Mouse (Mus musculus) embryonic stem cell, embryonic (primary cell): ENCODE measurements around the gene 1700016H13Rik.

Experiments
- CTCF ChIA-PET, 4 experiments: fragments of 300-600 bp in 2 of 4; fragments of 350-600 bp in 2 of 4; sonication (Branson Sonifier 250); formaldehyde crosslinking; loops; one replicate each; lab custom pipeline; 2022; ENCODE audit warnings: inconsistent platforms in 2 of 4; lab: Charles Lee
- POLR2A ChIA-PET, 4 experiments: fragments of 300-600 bp in 2 of 4; fragments of 350-600 bp in 2 of 4; sonication (Branson Sonifier 250); formaldehyde crosslinking; loops; one replicate each; lab custom pipeline; 2022; ENCODE audit warnings: antibody characterized with exemption in 4 of 4, inconsistent platforms in 1 of 4; lab: Charles Lee

Gene 1700016H13Rik

GRCm38 (mm10) chr5:103655346-103656118 lies at the start of gene 1700016H13Rik:
1700016H13Rik (minus strand) TSS chr5:103656010.
- ChIA-PET CTCF (interaction anchor here (0.5 to 4.6 kb wide), 58 partner anchors 9 to 1735 kb away, joined by 3 to 53 read pairs (median 5); partner anchors contain the start of genes Mapk10 (in 1 of the 4), Ptpn13 (in 1 of the 4) and Slc10a6 (in 1 of the 4)), POLR2A (interaction anchor here in 3 of 4 experiments (0.5 to 4.4 kb wide), 49 partner anchors 11 to 465 kb away, joined by 3 to 30 read pairs (median 4); partner anchors contain the start of genes Ptpn13 (in 2 of the 3) and Aff1 (in 1 of the 3))

GRCm38 (mm10) chr5:103705331-103705730 lies 49.5 kb upstream of the 1700016H13Rik start:
- ChIA-PET CTCF (interaction anchor here in 3 of 4 experiments (0.7 to 1.9 kb wide), 5 partner anchors 12 to 31 kb away, joined by 3 to 6 read pairs (median 4); partner anchors contain the start of gene Aff1 (in 1 of the 3)), POLR2A (interaction anchor here (0.5 to 38.3 kb wide), 27 partner anchors 3 to 139 kb away, joined by 3 to 1868 read pairs (median 5); partner anchors contain the start of gene Aff1 (in 2 of the 4))

GRCm38 (mm10) chr5:103702527-103702926 lies 46.7 kb upstream of the 1700016H13Rik start:
- POLR2A ChIA-PET: interaction anchor here in 3 of 4 experiments (0.7 to 38.3 kb wide), 12 partner anchors 0 to 58 kb away, joined by 3 to 1868 read pairs (median 18); partner anchors contain the start of gene Aff1 (in 3 of the 3)

GRCm38 (mm10) chr5:103701466-103701865 lies 45.7 kb upstream of the 1700016H13Rik start:
- ChIA-PET POLR2A (interaction anchor here (0.6 to 38.3 kb wide), 30 partner anchors 1 to 123 kb away, joined by 3 to 1868 read pairs (median 3); partner anchors contain the start of gene Aff1 (in 4 of the 4)), CTCF (interaction anchor here (0.5 to 3.9 kb wide), 41 partner anchors 8 to 276 kb away, joined by 3 to 44 read pairs (median 4); partner anchors contain the start of genes Aff1 (in 4 of the 4), 1700016H13Rik (in 2 of the 4) and Ptpn13 (in 1 of the 4))

More at GRCm38 (mm10) chr5:103702527-103702926, 46.7 kb upstream of the 1700016H13Rik start:
- CTCF ChIA-PET: interaction anchor here (0.5 to 3.9 kb wide), 10 partner anchors 10 to 1722 kb away, joined by 3 to 44 read pairs (median 5); partner anchors contain the start of genes Aff1 (in 2 of the 4) and 1700016H13Rik (in 1 of the 4)

GRCm38 (mm10) chr5:103700661-103701060 lies 44.9 kb upstream of the 1700016H13Rik start:
- ChIA-PET POLR2A (interaction anchor here (0.7 to 38.3 kb wide), 24 partner anchors 2 to 117 kb away, joined by 3 to 1868 read pairs (median 4); partner anchors contain the start of gene Aff1 (in 4 of the 4)), CTCF (interaction anchor here (0.6 to 3.9 kb wide), 19 partner anchors 8 to 276 kb away, joined by 3 to 44 read pairs (median 5); partner anchors contain the start of genes Aff1 (in 3 of the 4), 1700016H13Rik (in 1 of the 4) and Ptpn13 (in 1 of the 4))

GRCm38 (mm10) chr5:103699537-103699936 lies 43.7 kb upstream of the 1700016H13Rik start:
- ChIA-PET POLR2A (interaction anchor here in 3 of 4 experiments (0.9 to 38.3 kb wide), 10 partner anchors 3 to 118 kb away, joined by 3 to 1868 read pairs (median 12); partner anchors contain the start of gene Aff1 (in 2 of the 3)), CTCF (interaction anchor here in 2 of 4 experiments (0.7 kb wide), 2 partner anchors 113 to 114 kb away, joined by 3 read pairs; no protein-coding TSS in a partner anchor)

GRCm38 (mm10) chr5:103698577-103698976 lies 42.8 kb upstream of the 1700016H13Rik start:
- ChIA-PET CTCF (interaction anchor here in 1 of 4 experiments (0.8 to 1.2 kb wide), 2 partner anchors 18 to 43 kb away, joined by 3 to 5 read pairs; partner anchors contain the start of gene 1700016H13Rik), POLR2A (interaction anchor here (0.6 to 35.4 kb wide), 20 partner anchors 10 to 308 kb away, joined by 3 to 1868 read pairs (median 4); partner anchors contain the start of gene 1700016H13Rik (in 2 of the 4))

GRCm38 (mm10) chr5:103697875-103698491 lies 42.2 kb upstream of the 1700016H13Rik start:
- ChIA-PET CTCF (interaction anchor here (0.6 to 1.2 kb wide), 5 partner anchors 11 to 229 kb away, joined by 3 to 5 read pairs (median 3); partner anchors contain the start of gene 1700016H13Rik (in 1 of the 4)), POLR2A (interaction anchor here (0.6 to 35.4 kb wide), 32 partner anchors 8 to 1683 kb away, joined by 3 to 1868 read pairs (median 4); partner anchors contain the start of gene 1700016H13Rik (in 2 of the 4))

- ChIA-PET CTCF (interaction anchor here (0.5 to 6.0 kb wide), 10 partner anchors 8 to 234 kb away, joined by 3 to 48 read pairs (median 4); no protein-coding TSS in a partner anchor), POLR2A (interaction anchor here (0.6 to 35.4 kb wide), 40 partner anchors 8 to 773 kb away, joined by 3 to 1868 read pairs (median 4); no protein-coding TSS in a partner anchor)
Observed at GRCm38 (mm10) chr5:103694094-103694493, 38.3 kb upstream of the 1700016H13Rik start.

GRCm38 (mm10) chr5:103693041-103693641 lies 37.3 kb upstream of the 1700016H13Rik start:
- ChIA-PET POLR2A (interaction anchor here (0.6 to 35.4 kb wide), 56 partner anchors 9 to 749 kb away, joined by 3 to 1868 read pairs (median 4); partner anchors contain the start of genes Ptpn13 (in 2 of the 4) and 1700016H13Rik (in 1 of the 4)), CTCF (interaction anchor here (0.9 to 6.0 kb wide), 18 partner anchors 8 to 235 kb away, joined by 3 to 48 read pairs (median 4); no protein-coding TSS in a partner anchor)

GRCm38 (mm10) chr5:103692531-103693040 lies 36.8 kb upstream of the 1700016H13Rik start:
- POLR2A ChIA-PET: interaction anchor here (0.6 to 35.4 kb wide), 56 partner anchors 9 to 495 kb away, joined by 3 to 1868 read pairs (median 4); partner anchors contain the start of genes 1700016H13Rik (in 1 of the 4) and Ptpn13 (in 1 of the 4)
- CTCF ChIA-PET: interaction anchor here (0.5 to 6.0 kb wide), 28 partner anchors 8 to 779 kb away, joined by 3 to 48 read pairs (median 4); no protein-coding TSS in a partner anchor

- POLR2A ChIA-PET: interaction anchor here (0.6 to 35.4 kb wide), 61 partner anchors 9 to 494 kb away, joined by 3 to 1868 read pairs (median 4); partner anchors contain the start of genes 1700016H13Rik (in 1 of the 4) and Ptpn13 (in 1 of the 4)
- CTCF ChIA-PET: interaction anchor here (0.5 to 6.0 kb wide), 36 partner anchors 9 to 780 kb away, joined by 3 to 48 read pairs (median 4); partner anchors contain the start of gene Ptpn13 (in 1 of the 4)
Observed at GRCm38 (mm10) chr5:103691624-103692530, 36.1 kb upstream of the 1700016H13Rik start, which contains the start of gene Aff1. Aff1 (plus strand) TSS chr5:103692374.

- POLR2A ChIA-PET: interaction anchor here in 3 of 4 experiments (0.7 to 35.4 kb wide), 23 partner anchors 10 to 493 kb away, joined by 3 to 1868 read pairs (median 7); partner anchors contain the start of gene 1700016H13Rik (in 1 of the 3)
- CTCF ChIA-PET: interaction anchor here (0.6 to 6.0 kb wide), 18 partner anchors 8 to 332 kb away, joined by 3 to 48 read pairs (median 6); partner anchors contain the start of gene Ptpn13 (in 1 of the 4)
Observed at GRCm38 (mm10) chr5:103691171-103691570, 35.4 kb upstream of the 1700016H13Rik start.

- CTCF ChIA-PET: interaction anchor here (0.7 to 6.0 kb wide), 12 partner anchors 8 to 127 kb away, joined by 3 to 48 read pairs (median 4); no protein-coding TSS in a partner anchor
- POLR2A ChIA-PET: interaction anchor here in 3 of 4 experiments (0.7 to 35.4 kb wide), 13 partner anchors 13 to 238 kb away, joined by 3 to 1868 read pairs (median 11); partner anchors contain the start of gene 1700016H13Rik (in 1 of the 3)
Observed at GRCm38 (mm10) chr5:103690190-103690589, 34.4 kb upstream of the 1700016H13Rik start.
